Mouse (Mus musculus) neural tube, embryonic 15.5 days (tissue): ENCODE data around the gene Capn15. TPM values are rescaled to one million over a fixed set of nuclear protein-coding genes. Genes with fewer than 3 reads are reported as not detected.

ENCODE experiments used
- ATAC-seq: fragments of 200-750 bp; cut with Nextera tagmentation; 2 replicates; pipeline ENCODE4 v1.8.0; 2017; ENCODE audit warnings: mild to moderate bottlenecking, moderate TSS enrichment, moderate library complexity; ENCODE audit not compliant: low FRiP score
- H3K27ac ChIP-seq: fragments of 300-500 bp; sonication (generic); replicated peaks from 2 replicates; pipeline ENCODE4 v1.5.1; 2015; ENCODE audit warnings: mild to moderate bottlenecking, inconsistent platforms
- H3K27me3 ChIP-seq: fragments of 300-500 bp; sonication (generic); replicated peaks from 2 replicates; pipeline ENCODE4 v1.6.1; 2015; ENCODE audit warnings: inconsistent platforms
- H3K36me3 ChIP-seq: fragments of 300-500 bp; sonication (generic); 2 replicates; pipeline ENCODE4 v1.6.1; 2015; ENCODE audit warnings: inconsistent platforms
- H3K4me1 ChIP-seq: fragments of 300-500 bp; sonication (generic); 2 replicates; pipeline ENCODE4 v1.6.1; 2015; ENCODE audit warnings: inconsistent platforms
- H3K4me2 ChIP-seq: fragments of 300-500 bp; sonication (generic); 2 replicates; pipeline ENCODE4 v1.6.1; 2015; ENCODE audit warnings: inconsistent platforms, mild to moderate bottlenecking, moderate library complexity
- H3K4me3 ChIP-seq: fragments of 300-500 bp; sonication (generic); replicated peaks from 2 replicates; pipeline ENCODE4 v1.5.1; 2015; ENCODE audit warnings: mild to moderate bottlenecking, inconsistent platforms
- H3K9ac ChIP-seq: fragments of 300-500 bp; sonication (generic); replicated peaks from 2 replicates; pipeline ENCODE4 v1.6.1; 2015; ENCODE audit warnings: mild to moderate bottlenecking, inconsistent platforms
- H3K9me3 ChIP-seq: fragments of 300-500 bp; sonication (generic); replicated peaks from 2 replicates; pipeline ENCODE4 v1.6.1; 2016; ENCODE audit warnings: inconsistent platforms
- WGBS: fragments of 180-500 bp; shearing (Covaris S2); methylation state at CpG from one replicate; pipeline ENCODE4 v1.1.7; 2015; ENCODE audit warnings: mixed read lengths; 5-methylcytosine and 5-hydroxymethylcytosine counted together
- polyA plus RNA-seq: library from polyadenylated mRNA; unstranded; fragments of >200 nt; fragmentation: Nextera tagmentation; extraction: Ambion mirVana; gene quantifications from 2 replicates; pipeline ENCODE4 v1.2.1, GENCODE M21; 2015

Capn15 gene
- polyA plus RNA-seq, 1 experiment from 2014 or later: 20.1 TPM

DNA sequence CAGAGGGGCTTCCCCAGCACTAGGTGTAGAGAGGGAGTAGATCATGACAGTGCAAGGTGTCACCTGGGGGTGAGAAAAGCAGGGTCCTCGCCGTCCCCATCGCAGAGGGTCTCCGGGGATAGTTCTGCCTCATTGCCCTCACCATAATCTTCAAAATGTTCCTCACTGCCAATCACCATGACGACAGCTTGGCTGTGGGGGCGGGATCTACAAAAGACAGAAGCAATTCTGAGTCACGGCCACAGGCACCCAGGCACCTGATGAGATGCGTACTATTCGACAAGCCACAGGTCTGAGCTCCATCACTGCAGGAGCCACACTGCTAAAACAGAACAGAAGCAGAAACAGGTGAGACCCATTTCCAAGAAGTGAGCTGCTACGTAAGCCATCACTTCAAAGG is 28.1 kb upstream of the Capn15 start:
- no peaks in the 10 kb centered on the region for H3K9me3 ChIP-seq
- H3K9ac ChIP-seq: no peak overlapping the region
- H3K4me2 ChIP-seq: no peak overlapping the region
- no peak for ATAC-seq
- H3K27me3 ChIP-seq: no peaks in the 10 kb centered on the region
- WGBS: 77% methylated on average over 10 of the region's 10 CpGs
- H3K36me3 ChIP-seq: peaks cover 50% of the 10 kb centered on the region
- no peak overlapping the region for H3K4me3 ChIP-seq
- H3K27ac ChIP-seq: no peak overlapping the region
- peaks cover 13% of the 10 kb centered on the region; the same call in 1 of the 2 replicates for H3K4me1 ChIP-seq

DNA sequence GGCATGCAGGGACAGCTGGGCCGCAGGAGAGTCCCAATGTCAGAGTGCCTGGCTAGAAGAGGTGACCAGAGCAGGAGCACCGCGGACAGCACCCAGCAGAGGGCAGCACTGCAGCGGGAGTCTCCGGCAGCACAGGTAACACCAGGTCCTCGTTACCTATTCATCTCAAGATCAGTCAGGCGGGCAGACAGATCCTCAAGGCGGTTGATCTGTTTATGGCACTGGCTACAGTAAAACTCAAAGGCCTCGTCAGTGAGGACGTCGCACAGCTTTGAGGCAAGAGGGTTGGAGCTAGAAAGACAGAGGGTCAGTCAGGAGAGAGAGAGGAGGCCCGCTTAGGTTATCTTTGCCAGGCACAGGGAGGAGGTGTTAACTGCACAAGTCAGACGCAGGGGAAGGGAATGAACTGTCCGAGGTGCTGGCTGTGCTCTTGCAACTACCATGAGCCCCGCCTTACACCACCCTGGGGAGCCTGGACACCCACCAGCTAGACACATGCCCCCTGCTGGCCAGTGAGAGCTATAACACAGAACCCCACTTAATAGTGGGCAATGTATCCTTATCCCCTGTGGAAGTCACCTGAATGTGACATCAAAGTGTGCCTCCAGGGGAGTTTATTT is 26.4 kb upstream of the Capn15 start:
- 14% methylated on average over 15 of the region's 15 CpGs for WGBS
- H3K4me3 ChIP-seq: no peak overlapping the region
- peaks cover 13% of the 10 kb centered on the region; the same call in 1 of the 2 replicates for H3K4me1 ChIP-seq
- ATAC-seq: peak; percentile 46; the same call in 1 of the 2 replicates
- H3K9ac ChIP-seq: no peak overlapping the region
- H3K36me3 ChIP-seq: peaks cover 53% of the 10 kb centered on the region
- H3K27ac ChIP-seq: no peak overlapping the region
- no peaks in the 10 kb centered on the region for H3K27me3 ChIP-seq
- no peak overlapping the region for H3K4me2 ChIP-seq
- H3K9me3 ChIP-seq: no peaks in the 10 kb centered on the region

DNA sequence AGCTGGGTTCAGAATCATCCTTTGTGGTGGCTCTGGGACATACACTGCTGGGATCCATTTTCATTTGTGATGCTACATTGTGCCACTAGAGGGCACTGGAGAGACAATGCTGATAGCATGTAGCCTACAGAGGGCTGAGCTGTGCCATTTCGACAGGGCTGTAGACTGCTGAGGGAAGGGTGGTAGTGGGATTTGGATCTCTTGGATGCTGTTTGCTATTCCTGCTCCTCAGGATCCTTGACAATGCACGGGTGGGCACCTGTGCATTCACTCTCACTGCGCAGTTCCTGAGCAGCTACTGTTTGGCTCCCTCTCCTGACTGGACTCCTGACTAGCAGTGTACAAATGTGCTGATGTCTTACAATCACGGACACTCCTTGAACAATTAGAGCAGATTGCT is 23.9 kb upstream of the Capn15 start:
- H3K4me2 ChIP-seq: no peak overlapping the region
- no peak overlapping the region for H3K4me3 ChIP-seq
- peak; percentile 87; the same call in 1 of the 2 replicates for ATAC-seq
- no peaks in the 10 kb centered on the region for H3K27me3 ChIP-seq
- H3K4me1 ChIP-seq: peaks cover 13% of the 10 kb centered on the region; the same call in 1 of the 2 replicates
- H3K36me3 ChIP-seq: peaks cover 57% of the 10 kb centered on the region
- H3K9ac ChIP-seq: no peak overlapping the region
- H3K9me3 ChIP-seq: no peaks in the 10 kb centered on the region
- H3K27ac ChIP-seq: peak overlapping the region; percentile 67
- WGBS: 29% methylated on average over 4 of the region's 4 CpGs

DNA sequence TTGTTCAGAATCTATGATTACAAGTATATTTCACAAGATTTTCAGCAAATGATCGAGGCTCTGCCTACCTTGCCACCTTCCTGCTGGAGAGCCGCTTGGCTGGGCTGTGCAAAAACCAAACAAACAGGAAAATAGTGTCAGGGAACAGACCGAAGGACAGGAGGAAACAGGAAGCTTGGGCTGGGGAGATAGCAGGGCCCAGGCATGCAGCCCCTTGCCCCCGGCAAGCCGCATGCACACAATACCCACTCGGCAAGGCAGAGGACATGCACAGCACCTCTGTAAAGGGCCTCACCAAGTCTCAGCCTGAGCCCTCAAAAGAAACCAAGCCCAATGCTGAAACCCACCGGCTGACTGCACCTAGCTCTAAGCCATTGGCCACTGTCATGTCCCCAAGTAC is 23.2 kb upstream of the Capn15 start:
- H3K27ac ChIP-seq: no peak overlapping the region
- peaks cover 57% of the 10 kb centered on the region for H3K36me3 ChIP-seq

DNA sequence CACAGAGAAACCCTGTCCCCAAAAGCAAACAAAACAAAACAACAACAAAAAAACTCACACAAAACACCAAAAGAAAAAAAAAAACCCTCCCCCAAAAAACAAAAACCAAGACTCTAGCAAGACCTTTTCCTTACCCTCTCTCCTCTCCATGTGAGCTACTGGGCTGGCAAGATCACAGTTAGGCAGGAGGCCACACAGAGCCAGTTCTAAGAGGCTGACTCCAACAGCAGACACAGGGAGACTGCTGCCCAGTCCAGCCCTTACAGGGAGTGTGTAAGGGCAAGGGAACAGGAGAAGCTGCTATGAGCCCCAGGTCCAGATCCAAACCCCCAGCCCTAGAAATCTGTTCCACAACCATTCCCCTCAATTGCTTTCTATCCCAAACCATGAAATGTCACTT is 22.7 kb upstream of the Capn15 start:
- Histone ChIP-seq H3K4me2 (no peak overlapping the region), H3K27me3 (no peaks in the 10 kb centered on the region), H3K27ac (no peak overlapping the region), H3K9me3 (no peaks in the 10 kb centered on the region), H3K4me3 (no peak overlapping the region), H3K4me1 (peaks cover 13% of the 10 kb centered on the region; the same call in 1 of the 2 replicates), H3K36me3 (peaks cover 56% of the 10 kb centered on the region), H3K9ac (no peak overlapping the region)
- ATAC-seq: no peak

More for the DNA sequence above, 23.2 kb upstream of the Capn15 start:
- Histone ChIP-seq H3K9ac (no peak overlapping the region), H3K4me3 (no peak overlapping the region), H3K4me2 (no peak overlapping the region), H3K4me1 (peaks cover 13% of the 10 kb centered on the region; the same call in 1 of the 2 replicates), H3K27me3 (no peaks in the 10 kb centered on the region), H3K9me3 (no peaks in the 10 kb centered on the region)
- no peak for ATAC-seq
- WGBS: 87% methylated on average over 7 of the region's 7 CpGs

DNA sequence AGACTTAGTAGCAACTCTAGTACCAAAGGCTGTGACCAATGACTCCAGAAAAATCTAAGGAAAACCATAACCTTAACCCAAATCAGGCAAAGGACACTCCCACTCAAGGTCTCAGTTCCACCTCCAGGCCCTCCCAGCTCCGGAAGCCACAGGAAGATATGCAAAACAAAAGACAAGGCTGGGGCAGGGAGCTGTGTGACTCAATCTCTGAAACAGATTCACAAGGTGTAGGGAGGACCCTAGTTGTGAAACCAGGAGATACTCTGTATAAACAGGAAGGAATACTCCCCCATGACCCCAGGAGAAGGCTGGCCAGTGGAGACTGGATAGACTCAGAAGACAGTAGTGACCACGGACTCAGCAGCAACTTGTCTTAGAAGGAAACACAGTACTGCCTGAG is 22.1 kb upstream of the Capn15 start:
- 75% methylated on average over 2 of the region's 2 CpGs for WGBS
- ATAC-seq: no peak
- Histone ChIP-seq H3K36me3 (peaks cover 58% of the 10 kb centered on the region), H3K9ac (no peak overlapping the region), H3K4me3 (no peak overlapping the region), H3K4me2 (no peak overlapping the region), H3K27ac (no peak overlapping the region), H3K9me3 (no peaks in the 10 kb centered on the region), H3K4me1 (peaks cover 13% of the 10 kb centered on the region; the same call in 1 of the 2 replicates), H3K27me3 (no peaks in the 10 kb centered on the region)

DNA sequence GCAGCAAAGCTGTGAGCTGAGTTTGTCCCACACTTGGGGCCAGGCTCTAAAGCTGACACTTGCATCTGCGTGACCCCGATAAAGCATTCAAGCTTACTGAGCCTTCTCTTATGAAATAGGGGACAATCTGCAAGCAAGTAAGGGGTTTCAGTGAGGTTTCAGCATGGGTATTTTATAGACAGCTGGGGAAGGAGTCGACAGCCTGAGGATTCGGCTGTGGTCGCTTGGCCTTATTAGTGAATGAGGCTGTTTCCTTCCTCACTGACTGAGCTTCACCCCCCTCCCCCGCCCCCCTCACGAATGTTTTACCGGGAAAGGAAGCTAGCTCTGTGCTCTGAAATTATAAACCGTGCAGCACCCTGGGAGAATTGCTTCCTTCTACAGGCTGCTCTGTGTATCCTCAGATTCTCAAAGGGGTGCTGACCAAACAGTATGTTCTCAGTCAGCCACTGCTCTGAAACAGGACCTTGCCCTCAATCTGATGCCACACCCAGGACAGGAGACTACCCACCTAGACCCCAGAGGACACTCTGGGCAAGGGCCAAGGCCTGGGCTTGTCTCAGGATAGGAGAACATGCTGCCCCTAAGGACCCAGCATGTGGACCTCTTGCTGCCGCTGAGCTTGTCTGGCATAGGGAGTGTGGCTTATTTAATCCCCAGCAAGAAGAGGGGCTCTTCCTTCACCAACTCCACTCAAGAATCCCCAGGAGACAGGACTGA is 20.3 kb upstream of the Capn15 start:
- Histone ChIP-seq H3K36me3 (peaks cover 71% of the 10 kb centered on the region), H3K27ac (no peak overlapping the region), H3K9me3 (no peaks in the 10 kb centered on the region), H3K4me1 (peaks cover 8% of the 10 kb centered on the region; the same call in 1 of the 2 replicates), H3K4me2 (no peak overlapping the region), H3K9ac (no peak overlapping the region), H3K27me3 (no peaks in the 10 kb centered on the region), H3K4me3 (no peak overlapping the region)
- 83% methylated on average over 10 of the region's 10 CpGs for WGBS
- no peak for ATAC-seq

DNA sequence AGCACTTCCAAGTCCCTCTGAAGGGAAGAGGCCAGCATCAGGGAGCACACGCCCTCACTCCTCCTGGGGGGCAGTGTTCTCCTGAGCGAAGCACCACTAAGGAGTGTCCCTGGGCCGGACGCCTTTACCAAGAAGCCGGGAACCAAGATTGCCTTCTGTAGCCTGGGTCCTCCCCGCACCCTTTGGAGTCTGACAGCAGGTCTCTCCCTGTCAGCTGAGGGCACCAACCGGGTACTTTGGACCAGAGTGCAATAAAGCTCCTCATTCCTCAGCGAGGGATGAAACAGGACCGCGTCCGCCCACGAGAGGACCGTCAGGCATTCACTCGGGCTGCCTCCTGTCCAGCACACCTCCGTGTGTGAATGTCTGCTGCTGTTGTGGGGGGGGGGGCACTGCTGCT is 19.1 kb upstream of the Capn15 start:
- H3K36me3 ChIP-seq: peaks cover 68% of the 10 kb centered on the region
- WGBS: 93% methylated on average over 15 of the region's 15 CpGs
- ATAC-seq: no peak
- no peak overlapping the region for H3K27ac ChIP-seq
- H3K4me3 ChIP-seq: no peak overlapping the region
- no peaks in the 10 kb centered on the region for H3K9me3 ChIP-seq
- no peak overlapping the region for H3K4me2 ChIP-seq
- H3K27me3 ChIP-seq: no peaks in the 10 kb centered on the region
- H3K4me1 ChIP-seq: peaks cover 5% of the 10 kb centered on the region; the same call in 1 of the 2 replicates
- H3K9ac ChIP-seq: no peak overlapping the region

DNA sequence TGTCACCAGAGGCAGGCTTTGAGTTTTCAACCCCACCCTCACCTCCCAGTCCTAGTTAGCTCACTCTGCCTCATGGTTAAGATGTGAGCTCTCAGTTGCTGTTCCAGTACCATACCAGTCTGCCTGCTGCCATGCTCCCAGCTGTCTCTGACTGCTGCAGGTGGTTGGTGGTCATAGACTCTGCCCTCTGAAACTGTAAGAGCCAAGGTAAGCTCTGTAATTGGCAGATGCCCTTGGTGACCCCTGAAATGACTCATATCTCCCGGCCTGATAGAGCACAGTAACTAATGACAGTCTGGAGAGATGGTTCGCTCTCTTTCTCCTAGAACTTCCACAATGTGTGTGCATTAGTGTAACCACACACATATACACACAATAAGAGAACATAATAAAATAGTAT is 18.3 kb upstream of the Capn15 start:
- Histone ChIP-seq H3K36me3 (peaks cover 74% of the 10 kb centered on the region), H3K4me1 (no peaks in the 10 kb centered on the region), H3K4me3 (no peak overlapping the region), H3K4me2 (no peak overlapping the region), H3K27me3 (no peaks in the 10 kb centered on the region), H3K27ac (no peak overlapping the region), H3K9me3 (no peaks in the 10 kb centered on the region), H3K9ac (no peak overlapping the region)
- no peak for ATAC-seq
- 94% methylated on average over 2 of the region's 2 CpGs for whole genome bisulfite sequencing

DNA sequence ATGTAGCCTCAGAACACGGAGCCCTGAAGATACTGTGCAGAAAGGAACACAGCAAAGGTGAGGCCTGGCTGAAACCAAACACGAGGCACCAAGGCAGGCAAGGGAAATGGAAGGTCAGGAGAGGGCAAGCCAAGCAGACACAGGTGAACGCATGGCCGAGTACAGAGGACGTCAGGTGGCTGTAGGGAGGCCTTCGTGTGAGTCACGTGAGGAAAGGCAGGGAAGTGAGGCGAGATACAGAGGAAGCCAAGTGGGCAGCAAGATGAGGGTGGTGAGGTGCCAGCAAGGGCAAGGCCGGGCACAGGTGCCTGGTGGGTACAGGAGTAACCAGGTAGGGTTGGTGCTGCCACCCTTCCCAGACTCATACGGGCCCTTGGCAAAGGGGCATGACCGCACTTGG is 12.8 kb upstream of the Capn15 start:
- Histone ChIP-seq H3K4me3 (no peak overlapping the region), H3K27ac (no peak overlapping the region), H3K4me1 (no peaks in the 10 kb centered on the region), H3K9ac (no peak overlapping the region), H3K36me3 (peaks cover 80% of the 10 kb centered on the region), H3K27me3 (no peaks in the 10 kb centered on the region), H3K4me2 (no peak overlapping the region), H3K9me3 (no peaks in the 10 kb centered on the region)
- no peak for ATAC-seq
- 92% methylated on average over 11 of the region's 11 CpGs for WGBS

DNA sequence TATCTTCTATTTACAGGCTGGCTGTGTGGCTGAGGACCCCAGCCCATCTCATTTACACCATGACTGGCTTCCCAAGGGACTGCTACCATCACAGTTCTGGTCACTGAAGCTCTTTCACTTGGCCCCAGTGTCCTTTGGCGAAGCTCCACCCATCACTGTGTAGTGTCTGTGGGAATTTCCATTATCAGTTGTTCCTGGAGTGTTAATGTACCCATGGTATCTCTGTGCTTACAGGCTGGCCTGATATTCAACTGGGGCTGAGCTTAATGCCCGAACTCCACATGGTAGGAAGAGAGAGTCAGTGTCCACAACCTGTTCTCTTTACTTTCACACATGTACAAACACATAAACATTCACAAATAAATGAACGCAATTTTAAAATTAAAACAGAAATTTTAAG is 7.9 kb upstream of the Capn15 start:
- H3K9ac ChIP-seq: no peak overlapping the region
- no peak overlapping the region for H3K27ac ChIP-seq
- no peaks in the 10 kb centered on the region for H3K27me3 ChIP-seq
- H3K36me3 ChIP-seq: peaks cover 91% of the 10 kb centered on the region
- ATAC-seq: no peak
- no peak overlapping the region for H3K4me3 ChIP-seq
- WGBS: 91% methylated on average over 3 of the region's 3 CpGs
- no peaks in the 10 kb centered on the region for H3K9me3 ChIP-seq
- H3K4me1 ChIP-seq: no peaks in the 10 kb centered on the region
- H3K4me2 ChIP-seq: no peak overlapping the region

DNA sequence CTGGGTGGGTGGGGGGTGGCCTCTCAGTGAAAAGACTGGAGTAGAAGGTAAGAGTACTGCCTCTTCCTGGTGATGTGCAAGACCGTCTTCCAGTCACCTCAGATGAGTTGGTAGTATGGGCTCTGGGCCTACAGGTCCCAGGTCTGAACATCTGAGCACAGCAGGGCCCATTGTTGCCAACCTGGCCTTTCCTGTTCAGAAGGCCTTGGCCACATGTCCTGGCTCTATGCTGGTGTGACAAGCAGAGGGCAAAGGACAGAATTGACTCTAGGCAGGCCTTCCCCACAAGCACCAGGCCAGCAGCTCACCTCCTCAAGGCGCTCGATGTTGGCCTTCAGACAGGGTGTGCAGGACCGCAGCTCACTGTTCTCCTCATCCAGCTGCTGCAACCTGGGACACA is 6.7 kb upstream of the Capn15 start:
- Histone ChIP-seq H3K4me1 (no peaks in the 10 kb centered on the region), H3K36me3 (peaks cover 80% of the 10 kb centered on the region), H3K4me2 (no peak overlapping the region), H3K4me3 (no peak overlapping the region), H3K9ac (no peak overlapping the region), H3K27ac (no peak overlapping the region), H3K27me3 (no peaks in the 10 kb centered on the region), H3K9me3 (no peaks in the 10 kb centered on the region)
- ATAC-seq: no peak
- 100% methylated on average over 4 of the region's 4 CpGs for WGBS
